Mouse (Mus musculus): Measurements from ENCODE around the gene Xiap.
"Not testable (repeated sequence)": the region's sequence is repeated elsewhere in the genome, so short reads cannot be mapped to it uniquely, and the experiment has no call there.

Gene Xiap

DNA sequence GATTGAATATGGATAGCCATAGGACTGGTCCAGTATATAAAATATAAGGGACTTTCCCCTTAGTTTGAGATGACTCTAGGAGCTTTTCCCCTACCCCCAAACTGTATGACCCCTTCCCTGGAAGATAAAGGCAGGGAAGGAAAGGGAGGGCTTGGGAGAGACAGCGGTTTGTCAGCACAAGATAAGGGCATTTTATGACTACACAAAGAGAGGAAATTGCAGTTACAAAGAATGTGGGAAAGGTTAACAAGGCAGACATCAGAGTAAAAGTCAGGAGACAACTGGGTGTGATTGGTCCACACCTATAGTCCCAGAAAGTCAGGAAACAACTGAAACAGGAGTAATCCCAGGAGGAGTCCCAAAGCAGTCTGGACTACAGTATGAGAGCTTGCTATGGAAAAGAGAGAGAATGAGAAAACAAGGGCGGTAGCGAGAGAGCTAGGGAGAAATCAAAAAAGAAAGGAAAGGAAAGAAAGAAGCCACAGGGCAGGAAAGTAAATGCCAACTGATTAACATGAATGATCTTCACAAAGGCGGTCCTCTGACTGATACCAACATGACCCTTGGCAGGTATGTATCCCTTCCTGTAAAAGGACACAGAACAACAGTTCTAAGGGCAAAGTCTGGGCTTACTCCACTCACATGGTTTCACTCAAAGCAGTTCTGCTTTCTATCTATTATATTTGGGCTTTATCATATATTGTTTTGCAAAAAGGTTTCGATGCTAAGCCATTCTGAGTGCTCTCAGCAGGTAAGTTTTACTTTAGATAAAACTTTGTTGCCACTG is at the start of gene Xiap:
Xiap (plus strand) TSS at position 398 of the 787 bp plus-strand sequence.
- no peak for DNase-seq

DNA sequence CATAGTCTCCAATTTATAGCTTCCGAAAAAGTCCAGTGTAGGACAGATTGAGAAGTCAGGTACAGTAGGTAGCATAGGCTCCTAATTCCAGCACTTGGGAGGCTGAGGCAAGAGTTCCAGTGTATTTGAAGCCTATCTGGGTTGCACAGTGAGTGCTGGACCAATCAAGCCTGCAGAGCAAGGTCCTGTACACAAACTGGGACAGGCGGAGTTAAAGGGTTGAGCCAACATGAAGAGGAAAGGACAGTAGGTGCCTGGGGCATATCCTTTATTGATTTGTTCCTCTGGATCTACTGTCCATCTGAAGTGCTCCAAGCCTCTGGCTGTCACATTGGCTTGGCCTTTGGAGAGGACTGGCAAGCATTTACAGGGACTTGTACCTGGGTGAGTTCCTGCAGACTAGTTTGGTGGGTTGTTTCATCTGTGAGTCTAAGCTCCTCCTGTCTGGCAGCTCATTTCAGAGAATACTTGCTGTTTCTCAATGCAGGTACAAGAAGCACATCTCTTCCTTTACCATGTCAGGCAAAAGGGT is 46.7 kb upstream of the Xiap start:
- DNase-seq, result no peak

DNA sequence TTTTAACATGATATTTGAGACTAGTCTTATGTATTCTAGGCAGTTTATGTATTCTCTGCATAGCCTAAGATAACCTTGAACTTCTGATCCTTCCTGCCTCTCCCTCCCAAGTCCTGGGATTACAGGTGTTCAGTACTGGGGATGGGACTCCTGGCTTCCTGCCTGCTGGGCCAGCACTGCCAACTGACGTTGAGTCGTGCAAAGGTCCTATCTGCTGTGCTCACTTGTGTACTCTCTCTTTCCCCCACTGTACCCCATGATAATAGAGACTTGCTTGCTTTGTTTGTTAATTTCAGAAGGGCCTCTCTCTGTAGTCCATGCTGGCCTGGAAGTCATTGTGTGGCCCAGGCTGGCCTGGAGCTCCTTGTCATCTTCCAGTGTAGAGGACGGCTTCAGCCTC is 45.7 kb upstream of the Xiap start:
- no peak for DNase-seq

DNA sequence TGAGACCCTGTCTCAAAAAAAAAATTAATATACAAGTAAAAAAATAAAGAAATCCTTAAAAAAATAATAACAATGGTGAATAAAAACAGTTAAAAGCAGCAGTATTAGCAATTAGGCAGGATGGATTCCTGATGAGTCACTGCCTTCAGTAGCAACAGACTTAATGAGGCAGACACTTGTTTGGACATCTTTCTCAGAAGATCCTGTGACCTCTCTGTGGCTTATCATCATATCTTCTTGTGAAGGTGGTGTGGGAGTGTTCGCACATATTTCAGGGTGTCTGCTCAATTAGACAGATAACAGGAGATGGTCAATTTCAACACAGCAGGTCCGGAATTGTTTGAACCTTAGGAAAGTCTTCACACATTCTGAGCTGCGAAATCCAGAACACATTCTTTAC is 45.0 kb upstream of the Xiap start:
- DNase-seq, result no peak

DNA sequence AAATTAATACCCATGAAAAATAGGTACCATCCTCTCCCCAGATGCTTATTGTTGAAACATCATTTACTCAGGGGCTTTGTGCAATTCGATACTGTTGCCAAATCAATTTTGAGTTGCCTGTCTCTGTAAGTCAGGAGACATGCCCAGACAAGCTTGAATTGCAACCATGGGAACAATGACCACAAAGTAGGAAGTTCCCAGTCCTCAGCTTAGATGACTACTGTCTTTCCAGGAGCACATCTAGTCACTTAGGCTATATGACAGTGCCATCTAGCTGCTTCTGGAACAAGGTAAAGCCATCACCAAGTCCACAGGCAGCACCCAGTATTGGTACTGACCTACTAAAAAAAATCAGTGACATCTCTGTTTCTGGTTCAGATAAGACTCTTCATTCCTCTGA is 41.4 kb upstream of the Xiap start:
- DNase-seq, result no peak

DNA sequence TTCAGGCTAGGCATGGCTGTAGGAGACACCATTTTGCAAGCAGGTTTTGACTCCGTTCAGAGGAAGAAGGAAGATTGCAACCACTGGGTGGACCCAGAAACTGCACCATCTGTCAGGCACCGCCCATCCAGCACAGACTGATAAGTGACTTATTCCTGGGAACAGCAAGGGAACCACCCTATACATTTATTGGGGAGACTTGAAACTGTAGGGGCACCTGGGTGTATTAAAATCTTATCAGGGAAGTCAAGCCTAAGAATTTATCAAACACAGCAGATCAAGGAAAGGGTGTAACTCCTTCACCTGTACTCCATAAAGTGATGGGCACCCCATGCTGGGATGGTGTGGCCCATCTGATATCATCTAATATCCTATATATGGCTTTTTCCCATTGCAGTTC is 40.0 kb upstream of the Xiap start:
- no peak for DNase-seq

DNA sequence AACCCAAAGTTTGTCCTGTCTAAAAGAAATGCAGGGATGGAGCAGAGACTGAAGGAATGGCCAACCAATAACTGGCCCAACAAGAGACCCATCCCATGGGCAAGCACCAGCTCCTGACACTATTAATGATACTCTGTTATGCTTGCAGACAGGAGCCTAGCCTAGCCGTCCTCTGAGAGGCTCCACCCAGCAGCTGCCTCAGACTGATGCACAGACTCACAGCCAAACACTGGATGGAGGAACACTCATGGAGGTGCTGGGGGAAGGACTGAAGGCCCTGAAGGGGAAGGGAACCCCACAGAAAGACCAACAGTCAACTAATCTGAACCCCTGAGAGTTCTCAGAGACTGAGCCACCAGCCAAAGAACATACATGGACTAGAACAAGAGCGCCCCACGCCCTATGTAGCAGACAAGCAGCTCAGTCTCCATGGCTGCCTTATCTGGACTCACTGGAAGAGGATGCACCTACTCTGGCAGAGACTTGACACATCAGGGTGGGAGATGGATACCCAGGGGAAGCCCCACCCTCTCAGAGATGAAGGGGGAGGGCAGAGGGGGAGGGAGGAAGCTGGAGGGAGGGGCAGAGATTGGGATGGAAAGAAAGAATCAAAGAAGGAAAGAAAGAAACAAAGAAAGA is 33.6 kb upstream of the Xiap start:
- DNase-seq, result not testable (repeated sequence)

DNA sequence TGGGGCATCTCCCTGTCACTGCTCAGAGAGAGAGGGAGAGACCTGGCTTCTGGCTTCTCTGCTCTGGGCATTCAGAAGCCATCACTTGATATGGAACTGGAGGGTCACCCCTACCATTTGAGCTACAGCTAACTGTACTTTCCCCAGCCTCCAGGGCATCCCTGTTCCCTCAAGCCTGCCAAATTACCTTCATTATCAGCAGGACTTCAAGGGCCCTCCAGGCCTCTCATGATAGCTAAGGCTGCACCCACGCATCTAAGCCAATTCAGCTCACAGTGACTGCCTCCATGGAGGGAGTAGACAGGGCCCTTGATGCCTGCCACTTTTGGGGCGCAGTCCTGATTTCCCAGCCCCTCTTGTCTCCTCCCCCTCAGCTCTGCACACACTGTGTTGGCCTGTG is 32.5 kb upstream of the Xiap start:
- DNase-seq, result not testable (repeated sequence)

DNA sequence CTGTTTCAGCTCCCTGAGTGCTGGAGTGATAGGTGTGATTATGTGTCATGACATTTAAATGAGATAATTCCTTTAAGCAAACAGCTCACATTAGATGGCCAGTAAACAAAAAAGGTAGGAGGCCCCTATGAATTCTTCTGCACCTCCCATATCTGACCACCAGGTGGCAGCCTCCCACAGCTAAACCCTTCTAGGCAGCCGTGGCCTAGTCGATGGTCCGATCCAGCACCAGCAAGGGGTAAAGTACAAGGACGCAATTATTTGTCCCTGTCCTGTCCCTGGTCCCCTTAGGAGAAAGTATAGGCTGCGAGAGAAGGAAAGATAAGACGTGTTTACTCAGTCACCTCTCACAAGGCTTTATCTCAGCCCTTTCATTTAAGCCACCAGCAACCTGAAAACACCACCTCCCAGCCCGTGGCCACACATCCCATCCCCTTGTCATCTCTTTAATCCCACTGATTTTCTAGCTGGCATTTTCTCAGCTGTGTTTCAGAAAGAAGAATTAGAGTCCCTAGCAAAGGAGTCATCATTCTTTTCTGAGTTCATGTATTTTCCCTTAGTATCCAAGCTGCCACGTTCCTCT is 26.3 kb upstream of the Xiap start:
- peak; percentile 81 for DNase-seq

DNA sequence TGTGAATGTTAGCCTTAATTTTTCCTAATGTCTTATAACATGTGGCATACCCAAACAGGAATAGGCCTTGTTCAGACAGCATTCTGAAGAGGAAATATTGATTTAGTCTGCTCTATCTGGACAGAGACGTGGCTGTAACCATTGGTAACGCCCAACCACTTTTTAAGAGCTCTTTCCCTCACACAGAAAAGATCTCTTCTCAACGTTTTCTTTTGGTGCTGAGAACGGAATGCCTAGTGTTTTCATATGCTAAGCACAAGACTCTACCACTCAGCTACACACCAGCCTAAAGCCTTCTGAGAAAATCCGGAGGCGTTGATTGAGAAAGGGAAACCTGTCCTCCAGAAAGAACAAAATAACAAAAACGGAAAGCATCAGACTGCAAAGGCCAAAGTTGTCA is 25.6 kb upstream of the Xiap start:
- no peak for DNase-seq

DNA sequence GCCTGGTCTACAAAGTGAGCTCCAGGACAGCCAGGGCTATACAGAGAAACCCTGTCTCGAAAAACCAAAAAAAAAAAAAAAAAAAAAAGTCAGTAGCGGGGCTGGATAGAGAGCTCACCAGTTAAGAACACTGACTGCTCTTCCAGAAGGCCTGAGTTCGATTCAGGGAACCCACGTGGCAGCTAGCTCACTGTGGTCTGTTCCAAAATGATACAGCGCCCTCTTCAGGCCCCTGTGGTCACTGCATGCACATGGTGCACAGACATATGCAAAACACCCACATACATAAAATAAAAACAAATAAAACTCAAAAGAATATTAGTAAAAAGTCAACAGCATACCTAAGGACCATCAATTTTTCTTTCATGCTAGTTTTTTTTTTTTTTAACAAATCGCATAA is 20.0 kb upstream of the Xiap start:
- no peak for DNase-seq

DNA sequence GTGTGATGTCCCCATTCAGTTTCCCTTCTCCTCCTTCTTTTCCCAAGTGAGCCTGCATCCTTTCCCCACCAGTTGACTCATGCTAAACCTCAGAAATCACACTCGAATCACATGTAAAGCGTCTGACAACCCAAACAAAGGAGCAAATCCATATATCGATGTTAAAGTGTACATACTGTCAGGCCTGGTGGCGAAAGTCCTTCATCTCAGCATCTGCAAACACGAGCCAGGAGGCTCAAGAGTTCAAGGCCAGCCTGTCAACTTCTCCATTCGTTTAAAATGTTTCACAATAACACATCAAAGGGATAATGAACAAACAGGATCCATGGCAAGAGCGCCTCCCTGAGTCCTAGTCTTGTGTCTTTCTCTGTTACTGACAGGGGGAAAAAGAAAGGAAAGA is 14.5 kb upstream of the Xiap start:
- no peak for DNase-seq

DNA sequence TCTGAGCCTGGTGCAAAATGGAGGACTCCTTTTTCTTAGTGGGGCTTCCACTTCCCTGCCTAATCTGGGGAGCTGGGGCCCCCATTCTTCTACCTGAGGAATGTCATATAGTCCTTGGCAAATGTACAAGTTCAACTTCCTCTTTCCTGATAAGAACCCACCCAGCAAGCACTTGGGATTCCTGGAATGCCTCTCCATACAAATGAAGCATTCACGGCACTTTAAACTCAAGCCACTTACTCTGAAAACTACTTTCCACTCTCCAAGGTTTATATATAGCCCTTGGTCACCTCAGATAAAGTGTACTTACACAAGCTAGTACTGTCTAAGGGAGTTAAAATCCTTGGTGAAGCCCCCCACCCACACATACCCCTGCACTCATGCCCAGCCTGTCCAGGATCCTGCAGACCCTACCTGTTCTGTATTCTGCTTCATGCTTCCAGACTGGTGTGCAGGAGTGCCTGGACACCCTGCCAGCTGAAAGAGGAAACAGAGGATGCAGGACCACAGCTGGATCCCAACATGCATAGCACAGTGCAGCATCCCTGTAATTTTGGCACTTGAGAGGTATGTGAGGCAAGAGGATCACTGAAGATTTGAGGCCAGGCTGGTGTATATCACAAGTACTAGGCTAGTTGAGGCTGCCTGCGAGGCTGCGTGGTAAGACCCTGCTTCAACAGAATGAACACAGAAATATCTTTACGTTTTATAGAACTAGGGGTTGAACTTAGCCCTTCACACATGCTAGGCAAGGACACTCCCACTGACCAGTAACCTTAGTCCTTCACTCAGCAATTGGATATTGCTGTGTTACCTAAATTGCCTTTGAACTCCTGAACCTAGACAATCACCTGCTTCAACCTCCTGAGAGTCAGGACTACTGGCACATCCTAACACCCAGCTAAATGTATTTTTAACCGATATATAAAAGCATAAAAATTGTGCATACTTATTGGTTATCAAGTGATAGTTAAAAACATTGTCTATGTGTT is 8.5 kb upstream of the Xiap start:
- DNase-seq, result no peak

DNA sequence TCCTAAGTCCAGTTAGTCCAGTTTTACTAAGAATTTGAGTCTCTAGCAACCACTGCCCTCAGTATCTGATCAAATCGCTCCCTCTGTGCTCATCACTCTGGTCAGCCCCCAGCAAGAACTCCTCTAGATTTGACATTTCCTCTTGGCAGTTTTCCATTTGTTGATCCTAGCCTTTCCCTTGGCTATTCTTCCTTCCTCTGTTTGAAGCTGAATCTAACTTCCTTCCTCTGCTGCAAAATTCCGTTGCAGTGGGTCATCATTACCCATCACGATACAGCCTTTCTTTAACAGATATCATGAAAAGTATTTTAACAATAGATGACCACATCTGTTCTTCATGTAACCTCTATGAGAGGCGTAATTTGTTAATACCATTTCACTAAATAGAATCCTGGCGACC is 2.5 kb upstream of the Xiap start:
- no peak for DNase-seq

DNA sequence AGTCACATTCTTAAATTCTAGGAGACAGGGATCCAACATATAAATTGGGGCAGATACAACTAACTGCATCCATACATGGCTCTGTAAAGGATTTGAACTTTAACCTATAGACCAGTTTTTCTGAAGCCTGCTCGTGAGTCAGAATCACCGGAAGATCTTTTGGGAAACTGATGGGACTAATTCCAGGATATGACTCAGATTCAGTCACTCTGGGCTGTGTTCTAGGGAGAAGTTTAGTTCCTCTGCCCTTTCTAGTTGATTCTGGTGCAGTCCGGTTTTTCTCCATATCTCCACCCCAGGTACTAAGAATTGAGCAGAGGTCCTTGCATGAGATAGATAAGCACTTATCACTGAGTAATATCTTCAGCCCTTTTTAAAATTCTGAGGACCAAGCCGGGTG is 1.6 kb upstream of the Xiap start:
- no peak for DNase-seq

DNA sequence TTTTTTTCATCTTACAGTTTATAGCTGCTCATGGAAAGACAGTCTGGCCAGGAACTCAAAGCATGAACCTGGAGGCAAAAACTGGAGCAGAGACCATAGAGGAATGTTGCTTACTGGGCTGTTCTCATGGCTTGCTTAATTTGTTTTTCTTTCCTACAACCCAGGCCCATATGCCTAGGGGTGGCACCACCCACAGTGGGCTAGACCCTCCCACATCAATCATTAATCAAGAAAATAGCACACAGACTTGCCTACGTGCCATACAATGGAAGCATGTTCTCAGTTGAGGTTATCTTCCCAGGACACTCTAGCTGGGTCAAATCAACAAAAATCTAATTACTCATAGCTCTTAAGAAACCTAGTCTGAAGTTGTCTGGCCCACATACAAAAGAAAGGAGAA is 4.1 kb downstream of the Xiap start:
- DNase-seq, result no peak

DNA sequence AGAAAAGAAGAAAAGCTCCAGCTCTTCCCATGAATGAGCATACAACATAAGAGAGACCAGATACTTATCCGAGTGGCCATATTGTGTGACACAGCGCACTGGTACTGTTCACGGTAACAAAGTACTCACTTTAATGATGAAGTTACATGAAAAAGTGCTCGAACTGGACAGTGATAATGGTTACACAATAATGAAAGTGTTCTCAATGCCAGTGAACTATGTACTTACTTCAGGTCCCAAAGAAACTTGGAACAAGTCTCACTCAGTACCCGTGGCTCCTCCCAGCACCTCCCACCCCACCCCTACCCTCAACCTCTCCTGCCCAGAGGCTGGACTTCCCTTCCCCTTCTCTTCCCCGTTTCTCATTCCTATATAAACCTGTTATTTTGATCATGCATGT is 5.6 kb downstream of the Xiap start:
- no peak for DNase-seq

DNA sequence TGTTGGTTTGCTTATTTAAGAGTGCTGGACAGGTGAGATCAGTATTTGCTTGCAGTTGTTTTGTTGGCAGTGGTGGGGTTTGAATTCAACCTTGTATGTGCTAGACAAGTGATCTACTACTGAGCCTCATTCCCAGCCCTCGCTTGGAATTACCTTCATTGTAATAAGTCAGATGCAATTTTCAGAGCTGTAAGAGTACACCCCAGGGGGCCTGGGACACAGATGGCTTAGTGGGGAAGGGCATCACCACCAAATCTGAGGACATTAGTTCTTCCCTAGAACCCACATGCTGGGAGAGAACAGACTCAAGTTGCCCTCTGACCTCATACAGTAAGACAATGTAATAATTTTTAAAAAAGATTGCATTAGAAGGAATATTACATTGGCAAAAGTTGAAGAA is 7.3 kb downstream of the Xiap start:
- no peak for DNase-seq

DNA sequence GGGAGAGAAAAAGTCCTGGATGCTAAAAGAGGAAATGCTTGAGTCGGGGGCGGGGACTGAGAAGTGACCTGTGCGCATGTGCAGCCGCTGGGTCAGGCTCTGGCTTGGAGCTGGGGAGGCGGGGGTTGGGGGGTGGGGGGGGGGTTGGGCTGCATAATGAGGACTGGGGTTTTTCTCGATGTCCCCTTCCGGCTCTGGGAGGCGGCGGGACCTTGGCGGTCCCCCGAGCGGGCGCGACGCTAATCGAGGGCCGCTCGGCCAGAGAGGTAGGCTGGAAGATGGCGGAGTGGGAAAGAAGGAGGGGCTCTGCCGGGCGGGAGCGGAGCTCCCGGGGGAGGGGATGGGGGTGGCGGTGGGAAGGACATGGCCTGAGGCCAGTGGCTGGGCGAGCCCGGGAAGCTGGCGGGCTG is 8.3 kb downstream of the Xiap start:
- peak; percentile 77 for DNase-seq

DNA sequence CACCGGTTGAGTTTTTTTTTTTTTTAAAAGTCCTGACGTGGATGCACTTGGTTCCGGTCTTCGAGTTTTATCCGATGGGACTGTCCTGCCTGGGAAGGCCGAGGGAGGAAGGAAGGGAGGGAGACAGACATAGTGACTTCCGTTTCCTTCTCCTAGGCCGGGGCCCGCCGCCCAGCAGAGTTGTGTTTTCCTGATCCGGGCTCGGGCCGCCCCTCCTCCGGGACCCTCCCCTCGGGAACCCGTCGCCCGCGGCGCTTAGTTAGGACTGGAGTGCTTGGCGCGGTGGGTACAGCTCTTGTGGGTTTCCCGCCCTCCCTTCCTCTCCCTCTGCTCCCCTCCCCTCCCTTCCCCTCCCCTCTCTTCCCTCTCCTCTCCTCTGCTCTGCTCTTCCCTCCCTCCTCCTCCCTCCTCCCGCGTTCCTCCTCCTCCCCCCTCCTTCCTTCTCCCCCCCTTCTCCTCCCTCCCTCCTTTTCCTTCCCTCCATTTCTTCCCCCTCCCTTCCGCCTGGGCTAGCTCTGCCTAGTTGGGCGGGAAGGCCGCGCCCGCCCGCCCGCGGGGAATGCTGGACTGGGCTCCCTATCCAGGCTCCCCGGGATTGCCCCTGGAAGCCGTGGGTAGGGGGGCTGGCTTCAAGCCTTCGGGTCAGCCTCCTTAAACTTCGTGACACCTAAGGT is 8.9 kb downstream of the Xiap start:
- peak; percentile 79 for DNase-seq

DNA sequence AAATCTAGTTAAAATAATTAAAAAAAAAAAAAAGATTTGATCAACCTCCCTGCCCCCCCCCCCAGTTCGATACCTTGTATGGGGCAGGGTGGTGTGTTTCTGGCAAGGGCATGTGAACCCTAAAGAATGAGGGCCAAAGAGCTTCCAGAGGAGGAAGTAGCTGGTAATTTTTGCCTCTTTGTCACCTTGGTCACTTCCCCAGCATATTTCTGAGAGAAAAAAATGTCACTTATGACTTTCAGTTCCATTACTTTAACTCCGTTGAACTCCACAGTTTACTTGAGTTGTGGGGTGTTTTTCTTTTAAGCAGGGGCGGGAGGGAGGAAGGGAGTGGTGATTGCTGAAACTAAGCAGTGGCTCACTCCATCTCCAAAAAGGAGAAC is 9.4 kb downstream of the Xiap start:
- peak; percentile 20 for DNase-seq

DNA sequence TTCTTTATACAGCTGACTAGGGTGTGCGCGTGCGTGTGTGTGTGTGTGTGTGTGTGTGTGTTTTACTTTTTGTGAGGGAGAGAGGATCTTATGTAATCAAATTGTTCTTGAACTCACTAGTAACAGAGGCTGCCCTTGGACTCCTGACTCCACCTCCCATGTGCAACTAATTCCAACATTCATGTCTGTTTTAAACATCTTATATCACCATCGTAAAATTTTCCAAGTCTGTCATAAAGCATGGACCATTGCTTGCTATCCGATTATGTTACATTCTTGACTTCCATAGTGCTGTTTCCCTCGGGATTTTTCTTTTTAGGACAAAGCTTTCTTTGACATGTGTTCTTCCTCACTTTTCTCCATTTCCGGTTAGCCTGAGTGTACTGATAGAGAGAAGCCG is 28.3 kb downstream of the Xiap start:
- DNase-seq, result no peak
